Mouse (Mus musculus): ENCODE data around the gene Dock1. TPM values are rescaled to one million over a fixed set of nuclear protein-coding genes. Genes with fewer than 3 reads are reported as not detected.

The Dock1 gene
- polyA plus RNA-seq, 1 experiment from 2014 or later, result 23.2 TPM

GRCm38 (mm10) chr7:134960871-134961270 lies 290.4 kb downstream of the Dock1 start:
- no peak overlapping the region for H3K4me2 ChIP-seq (ENCODE audit: low read length)
- no peaks in the 10 kb centered on the region for H3K27me3 ChIP-seq (ENCODE audit: control insufficient read depth, insufficient read depth, low read length)
- no peak overlapping the region for H3K4me3 ChIP-seq (ENCODE audit: control insufficient read depth in 1 of 2, insufficient read depth in 1 of 2, low read depth in 1 of 2, low read length in 2 of 2)
- no peak overlapping the region for H3K27ac ChIP-seq (replicated peaks in 1 of 2; ENCODE audit: control insufficient read depth in 1 of 2, insufficient read depth in 1 of 2, low read depth in 2 of 2, low read length in 2 of 2)
- H3K4me1 ChIP-seq (ENCODE audit: control insufficient read depth in 2 of 2, insufficient read depth in 2 of 2, low read length in 2 of 2), result no peaks in the 10 kb centered on the region
- no peak for ATAC-seq (ENCODE audit: insufficient number of reproducible peaks, insufficient read depth, low FRiP score, low read depth)
- 63% methylated on average over 4 of the region's 4 CpGs for WGBS
- H3K9ac ChIP-seq (ENCODE audit: low read length), result no peak overlapping the region
- no peaks in the 10 kb centered on the region for H3K9me3 ChIP-seq (ENCODE audit: control insufficient read depth, low read length)
- H3K36me3 ChIP-seq (ENCODE audit: control insufficient read depth, insufficient read depth, low read length), result no peaks in the 10 kb centered on the region

GRCm38 (mm10) chr7:134961608-134962007 lies 291.2 kb downstream of the Dock1 start:
- Histone ChIP-seq H3K4me3 (ENCODE audit: control insufficient read depth in 1 of 2, insufficient read depth in 1 of 2, low read depth in 1 of 2, low read length in 2 of 2) (no peak overlapping the region), H3K9me3 (ENCODE audit: control insufficient read depth, low read length) (no peaks in the 10 kb centered on the region), H3K27ac (replicated peaks in 1 of 2; ENCODE audit: control insufficient read depth in 1 of 2, insufficient read depth in 1 of 2, low read depth in 2 of 2, low read length in 2 of 2) (no peak overlapping the region), H3K4me2 (ENCODE audit: low read length) (no peak overlapping the region), H3K9ac (ENCODE audit: low read length) (no peak overlapping the region), H3K36me3 (ENCODE audit: control insufficient read depth, insufficient read depth, low read length) (no peaks in the 10 kb centered on the region), H3K4me1 (ENCODE audit: control insufficient read depth in 2 of 2, insufficient read depth in 2 of 2, low read length in 2 of 2) (no peaks in the 10 kb centered on the region), H3K27me3 (ENCODE audit: control insufficient read depth, insufficient read depth, low read length) (no peaks in the 10 kb centered on the region)
- ATAC-seq (ENCODE audit: insufficient number of reproducible peaks, insufficient read depth, low FRiP score, low read depth), result no peak
- WGBS, result 97% methylated on average over 2 of the region's 2 CpGs

- Histone ChIP-seq H3K4me3 (ENCODE audit: control insufficient read depth in 1 of 2, insufficient read depth in 1 of 2, low read depth in 1 of 2, low read length in 2 of 2) (no peak overlapping the region), H3K9me3 (ENCODE audit: control insufficient read depth, low read length) (no peaks in the 10 kb centered on the region), H3K4me1 (ENCODE audit: control insufficient read depth in 2 of 2, insufficient read depth in 2 of 2, low read length in 2 of 2) (no peaks in the 10 kb centered on the region), H3K36me3 (ENCODE audit: control insufficient read depth, insufficient read depth, low read length) (peaks cover 9% of the 10 kb centered on the region), H3K27ac (replicated peaks in 1 of 2; ENCODE audit: control insufficient read depth in 1 of 2, insufficient read depth in 1 of 2, low read depth in 2 of 2, low read length in 2 of 2) (no peak overlapping the region), H3K4me2 (ENCODE audit: low read length) (no peak overlapping the region), H3K27me3 (ENCODE audit: control insufficient read depth, insufficient read depth, low read length) (no peaks in the 10 kb centered on the region), H3K9ac (ENCODE audit: low read length) (no peak overlapping the region)
- no peak for ATAC-seq (ENCODE audit: insufficient number of reproducible peaks, insufficient read depth, low FRiP score, low read depth)
- WGBS, result 89% methylated on average over 3 of the region's 3 CpGs
These were observed 319.8 kb downstream of the Dock1 start for GRCm38 (mm10) chr7:134990244-134990643.

- Histone ChIP-seq H3K9ac (ENCODE audit: low read length) (no peak overlapping the region), H3K4me3 (ENCODE audit: control insufficient read depth in 1 of 2, insufficient read depth in 1 of 2, low read depth in 1 of 2, low read length in 2 of 2) (no peak overlapping the region), H3K9me3 (ENCODE audit: control insufficient read depth, low read length) (no peaks in the 10 kb centered on the region), H3K36me3 (ENCODE audit: control insufficient read depth, insufficient read depth, low read length) (peaks cover 9% of the 10 kb centered on the region), H3K27ac (replicated peaks in 1 of 2; ENCODE audit: control insufficient read depth in 1 of 2, insufficient read depth in 1 of 2, low read depth in 2 of 2, low read length in 2 of 2) (no peak overlapping the region), H3K4me1 (ENCODE audit: control insufficient read depth in 2 of 2, insufficient read depth in 2 of 2, low read length in 2 of 2) (no peaks in the 10 kb centered on the region), H3K27me3 (ENCODE audit: control insufficient read depth, insufficient read depth, low read length) (no peaks in the 10 kb centered on the region), H3K4me2 (ENCODE audit: low read length) (no peak overlapping the region)
- ATAC-seq (ENCODE audit: insufficient number of reproducible peaks, insufficient read depth, low FRiP score, low read depth), result no peak
- 91% methylated on average over 2 of the region's 2 CpGs for WGBS
These were observed 320.5 kb downstream of the Dock1 start for GRCm38 (mm10) chr7:134990911-134991310.

- no peak for ATAC-seq (ENCODE audit: insufficient number of reproducible peaks, insufficient read depth, low FRiP score, low read depth)
- Histone ChIP-seq H3K4me1 (ENCODE audit: control insufficient read depth in 2 of 2, insufficient read depth in 2 of 2, low read length in 2 of 2) (no peaks in the 10 kb centered on the region), H3K27ac (replicated peaks in 1 of 2; ENCODE audit: control insufficient read depth in 1 of 2, insufficient read depth in 1 of 2, low read depth in 2 of 2, low read length in 2 of 2) (no peak overlapping the region), H3K4me2 (ENCODE audit: low read length) (no peak overlapping the region), H3K9ac (ENCODE audit: low read length) (no peak overlapping the region), H3K27me3 (ENCODE audit: control insufficient read depth, insufficient read depth, low read length) (no peaks in the 10 kb centered on the region), H3K4me3 (ENCODE audit: control insufficient read depth in 1 of 2, insufficient read depth in 1 of 2, low read depth in 1 of 2, low read length in 2 of 2) (no peak overlapping the region), H3K36me3 (ENCODE audit: control insufficient read depth, insufficient read depth, low read length) (peaks cover 13% of the 10 kb centered on the region), H3K9me3 (ENCODE audit: control insufficient read depth, low read length) (no peaks in the 10 kb centered on the region)
- 63% methylated on average over 5 of the region's 5 CpGs for WGBS
These were observed 324.5 kb downstream of the Dock1 start for GRCm38 (mm10) chr7:134994983-134995382.

- 80% methylated on average over 1 of the region's 1 CpGs for WGBS
These were observed 331.8 kb downstream of the Dock1 start for GRCm38 (mm10) chr7:135002216-135002615.

GRCm38 (mm10) chr7:135002891-135003290 lies 332.4 kb downstream of the Dock1 start:
- Histone ChIP-seq H3K9me3 (ENCODE audit: control insufficient read depth, low read length) (no peaks in the 10 kb centered on the region), H3K4me2 (ENCODE audit: low read length) (no peak overlapping the region), H3K27ac (replicated peaks in 1 of 2; ENCODE audit: control insufficient read depth in 1 of 2, insufficient read depth in 1 of 2, low read depth in 2 of 2, low read length in 2 of 2) (no peak overlapping the region), H3K4me1 (ENCODE audit: control insufficient read depth in 2 of 2, insufficient read depth in 2 of 2, low read length in 2 of 2) (no peaks in the 10 kb centered on the region), H3K27me3 (ENCODE audit: control insufficient read depth, insufficient read depth, low read length) (no peaks in the 10 kb centered on the region), H3K4me3 (ENCODE audit: control insufficient read depth in 1 of 2, insufficient read depth in 1 of 2, low read depth in 1 of 2, low read length in 2 of 2) (no peak overlapping the region), H3K36me3 (ENCODE audit: control insufficient read depth, insufficient read depth, low read length) (peaks cover 7% of the 10 kb centered on the region; the same call in 1 of the 2 replicates), H3K9ac (ENCODE audit: low read length) (no peak overlapping the region)
- 86% methylated on average over 9 of the region's 9 CpGs for WGBS
- no peak for ATAC-seq (ENCODE audit: insufficient number of reproducible peaks, insufficient read depth, low FRiP score, low read depth)

More at GRCm38 (mm10) chr7:135002216-135002615, 331.8 kb downstream of the Dock1 start:
- Histone ChIP-seq H3K4me1 (ENCODE audit: control insufficient read depth in 2 of 2, insufficient read depth in 2 of 2, low read length in 2 of 2) (no peaks in the 10 kb centered on the region), H3K4me3 (ENCODE audit: control insufficient read depth in 1 of 2, insufficient read depth in 1 of 2, low read depth in 1 of 2, low read length in 2 of 2) (no peak overlapping the region), H3K27me3 (ENCODE audit: control insufficient read depth, insufficient read depth, low read length) (no peaks in the 10 kb centered on the region), H3K4me2 (ENCODE audit: low read length) (no peak overlapping the region), H3K9ac (ENCODE audit: low read length) (no peak overlapping the region), H3K36me3 (ENCODE audit: control insufficient read depth, insufficient read depth, low read length) (peaks cover 7% of the 10 kb centered on the region; the same call in 1 of the 2 replicates), H3K9me3 (ENCODE audit: control insufficient read depth, low read length) (no peaks in the 10 kb centered on the region), H3K27ac (replicated peaks in 1 of 2; ENCODE audit: control insufficient read depth in 1 of 2, insufficient read depth in 1 of 2, low read depth in 2 of 2, low read length in 2 of 2) (no peak overlapping the region)
- no peak for ATAC-seq (ENCODE audit: insufficient number of reproducible peaks, insufficient read depth, low FRiP score, low read depth)

GRCm38 (mm10) chr7:135005964-135006560 lies 335.6 kb downstream of the Dock1 start:
- Histone ChIP-seq H3K4me1 (ENCODE audit: control insufficient read depth in 2 of 2, insufficient read depth in 2 of 2, low read length in 2 of 2) (no peaks in the 10 kb centered on the region), H3K4me2 (ENCODE audit: low read length) (no peak overlapping the region), H3K9ac (ENCODE audit: low read length) (no peak overlapping the region), H3K27ac (replicated peaks in 1 of 2; ENCODE audit: control insufficient read depth in 1 of 2, insufficient read depth in 1 of 2, low read depth in 2 of 2, low read length in 2 of 2) (no peak overlapping the region), H3K9me3 (ENCODE audit: control insufficient read depth, low read length) (no peaks in the 10 kb centered on the region), H3K27me3 (ENCODE audit: control insufficient read depth, insufficient read depth, low read length) (no peaks in the 10 kb centered on the region), H3K4me3 (ENCODE audit: control insufficient read depth in 1 of 2, insufficient read depth in 1 of 2, low read depth in 1 of 2, low read length in 2 of 2) (no peak overlapping the region), H3K36me3 (ENCODE audit: control insufficient read depth, insufficient read depth, low read length) (no peaks in the 10 kb centered on the region)
- no peak for ATAC-seq (ENCODE audit: insufficient number of reproducible peaks, insufficient read depth, low FRiP score, low read depth)
- WGBS, result 66% methylated on average over 7 of the region's 7 CpGs
